Mouse (Mus musculus) macrophage (primary cell): ENCODE results near the gene Atp2b2. TPM values are rescaled to one million over a fixed set of nuclear protein-coding genes. Genes with fewer than 3 reads are reported as not detected.

Experiments
- H3K27ac ChIP-seq: fragments of 350-480 bp; formaldehyde crosslinking; 2 replicates; pipeline ENCODE4 v1.9.0; 2021
- H3K36me3 ChIP-seq: fragments of 350-480 bp; formaldehyde crosslinking; 2 replicates; pipeline ENCODE4 v1.9.0; 2021; ENCODE audit errors: inconsistent target
- H3K4me3 ChIP-seq: fragments of 350-480 bp; formaldehyde crosslinking; 2 replicates; pipeline ENCODE4 v1.9.0; 2021; ENCODE audit errors: inconsistent target
- H3K79me2 ChIP-seq: fragments of 350-480 bp; formaldehyde crosslinking; 2 replicates; pipeline ENCODE4 v1.9.0; 2021; ENCODE audit errors: inconsistent target
- WGBS: methylation state at CpG from one replicate; pipeline ENCODE4 v1.1.7; 2026; ENCODE audit warnings: inconsistent platforms; ENCODE audit not compliant: missing documents; 5-methylcytosine and 5-hydroxymethylcytosine counted together
- polyA plus RNA-seq: library from polyadenylated mRNA; stranded (reverse); fragments of 250-400 nt; gene quantifications from 3 replicates; pipeline ENCODE4 v1.2.4, GENCODE M21; 2018; ENCODE audit warnings: inconsistent platforms

Atp2b2 gene
- polyA plus RNA-seq, 1 experiment from 2014 or later, result not detected

- Histone ChIP-seq H3K4me3 (no peak overlapping the region), H3K27ac (no peak overlapping the region), H3K36me3 (peaks cover 58% of the 10 kb centered on the region), H3K79me2 (peaks cover 80% of the 10 kb centered on the region)
- WGBS, result 91% methylated on average over 3 of the region's 3 CpGs
Measured at GRCm38 (mm10) chr6:113712718-113713117, 329.7 kb downstream of the Atp2b2 start.

GRCm38 (mm10) chr6:113697222-113698205, 344.9 kb downstream of the Atp2b2 start:
- peak overlapping the region; percentile 58 for H3K4me3 ChIP-seq
- under 1% methylated on average over 69 of the region's 113 CpGs for WGBS
- H3K79me2 ChIP-seq, result peaks cover 63% of the 10 kb centered on the region
- peaks cover 20% of the 10 kb centered on the region for H3K36me3 ChIP-seq
- H3K27ac ChIP-seq, result peak overlapping the region; percentile 64

- WGBS, result under 1% methylated on average over 54 of the region's 58 CpGs
- Histone ChIP-seq H3K79me2 (peaks cover 55% of the 10 kb centered on the region), H3K36me3 (peaks cover 17% of the 10 kb centered on the region; the same call in 1 of the 2 replicates), H3K4me3 (peak within 1 kb of the TSS; percentile 58), H3K27ac (peak within 1 kb of the TSS; percentile 85)
Measured at GRCm38 (mm10) chr6:113696582-113697221, 345.7 kb downstream of the Atp2b2 start, which contains the start of gene Tatdn2. Tatdn2 (plus strand) TSS chr6:113697050.

- peak overlapping the region; percentile 7; the same call in 1 of the 2 replicates for H3K4me3 ChIP-seq
- peak overlapping the region; percentile 85 for H3K27ac ChIP-seq
- 68% methylated on average over 3 of the region's 4 CpGs for WGBS
- H3K36me3 ChIP-seq, result peaks cover 17% of the 10 kb centered on the region; the same call in 1 of the 2 replicates
- peaks cover 46% of the 10 kb centered on the region for H3K79me2 ChIP-seq
Measured at GRCm38 (mm10) chr6:113695766-113696355, 346.6 kb downstream of the Atp2b2 start.

GRCm38 (mm10) chr6:113695203-113695602, 347.2 kb downstream of the Atp2b2 start:
- 75% methylated on average over 1 of the region's 1 CpGs for WGBS
- peaks cover 13% of the 10 kb centered on the region; the same call in 1 of the 2 replicates for H3K36me3 ChIP-seq
- H3K27ac ChIP-seq, result peak overlapping the region; percentile 85; the same call in 1 of the 2 replicates
- H3K4me3 ChIP-seq, result no peak overlapping the region
- peaks cover 40% of the 10 kb centered on the region for H3K79me2 ChIP-seq

Other genes with a start within 250 kb of the Atp2b2 start
- not detected in 3 replicates for gene Slc6a11, start 88.6 kb upstream of the Atp2b2 start, polyA plus RNA-seq
- gene Slc6a1, start 240.0 kb upstream of the Atp2b2 start, polyA plus RNA-seq, result not detected in 3 replicates